Mouse (Mus musculus) retina, postnatal 1 day (tissue): ENCODE measurements around the gene Gm4969.

Experiments used
- DNase-seq: peaks from one replicate; pipeline ENCODE4 v3.0.0-alpha.2; 2012

The Gm4969 gene

DNA sequence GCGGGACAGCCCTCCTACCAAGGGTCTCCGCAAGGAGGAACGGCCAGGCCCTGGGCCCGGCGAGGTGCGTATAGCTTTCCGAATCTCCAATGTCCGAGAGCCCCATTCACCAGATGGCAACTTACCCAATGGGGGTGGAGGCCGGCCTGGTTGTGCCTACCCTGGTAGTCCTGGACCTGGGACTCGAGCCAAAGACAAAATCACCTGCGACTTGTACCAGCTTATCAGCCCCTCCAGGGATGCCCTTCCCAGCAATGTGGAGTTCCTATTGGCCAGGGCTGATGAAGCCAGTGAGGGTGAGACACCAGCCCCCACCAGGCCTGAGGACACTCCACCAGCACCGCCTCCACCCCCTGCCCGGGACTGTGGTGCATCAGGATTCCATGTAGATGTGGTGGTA lies 18.0 kb upstream of the Gm4969 start:
- no peak for DNase-seq

DNA sequence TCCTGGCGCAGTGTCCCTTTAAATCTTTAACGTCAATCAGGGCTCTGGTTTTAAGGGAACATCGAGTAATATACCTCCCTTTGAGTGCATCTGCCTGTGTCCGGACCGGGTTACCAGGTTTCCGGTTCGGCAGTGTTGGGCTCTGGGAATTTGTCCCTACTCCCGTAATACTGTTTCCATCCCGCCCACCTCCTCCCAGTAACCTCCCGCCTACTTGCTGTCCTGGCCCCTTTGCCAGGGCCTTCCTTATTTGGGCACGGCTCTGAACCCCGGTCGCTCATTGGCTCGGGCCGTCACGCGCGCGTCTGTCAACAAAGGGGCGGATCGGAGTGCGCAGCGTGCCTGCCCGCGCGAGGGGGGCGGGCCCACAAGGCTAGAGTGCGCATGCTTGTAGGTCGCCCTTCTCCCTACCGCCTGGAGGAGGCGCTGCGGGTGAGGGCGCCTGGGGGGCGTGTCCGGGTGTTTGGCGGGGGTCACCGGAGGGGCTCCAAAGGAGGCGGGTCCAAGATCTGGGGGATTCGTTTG lies 13.2 kb upstream of the Gm4969 start:
- peak; percentile 99 for DNase-seq

DNA sequence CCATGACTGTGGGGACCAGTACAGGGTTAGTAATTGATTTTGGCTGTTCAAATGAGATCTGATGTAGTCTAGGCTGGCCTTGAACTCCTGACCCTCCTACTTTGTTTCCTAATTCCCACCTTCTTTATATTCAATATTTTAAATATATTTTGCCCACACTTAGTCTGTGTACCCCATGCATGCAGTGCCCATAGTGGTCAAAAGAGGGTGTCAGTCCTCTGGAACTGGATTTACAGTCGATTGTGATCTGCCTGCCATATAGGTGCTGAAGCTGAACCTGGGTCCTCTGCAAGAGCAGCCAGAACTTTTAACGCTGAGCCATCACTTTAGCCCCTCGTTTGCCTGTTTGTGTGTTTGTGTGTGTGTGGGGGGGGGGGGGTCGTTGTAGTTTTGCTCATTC lies 12.5 kb upstream of the Gm4969 start:
- DNase-seq = peak; percentile 16

DNA sequence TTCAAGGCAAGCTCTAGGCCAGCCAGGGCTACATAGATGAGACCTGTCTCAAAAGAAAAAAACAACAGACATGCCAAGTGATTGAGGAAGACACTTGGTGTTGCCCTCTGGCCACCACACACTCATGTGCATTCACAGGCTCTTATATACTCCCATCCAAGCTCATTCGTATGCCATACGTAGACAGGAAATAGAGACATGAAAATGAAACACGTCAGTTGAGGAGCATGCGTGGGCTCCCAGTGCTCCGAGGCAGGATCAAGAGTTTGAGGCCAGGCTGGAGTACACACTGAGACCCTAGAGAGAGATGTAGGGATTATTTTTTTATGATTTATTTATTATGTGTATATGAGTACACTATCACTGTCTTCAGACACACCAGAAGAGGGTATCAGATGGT lies 11.2 kb upstream of the Gm4969 start:
- no peak for DNase-seq

DNA sequence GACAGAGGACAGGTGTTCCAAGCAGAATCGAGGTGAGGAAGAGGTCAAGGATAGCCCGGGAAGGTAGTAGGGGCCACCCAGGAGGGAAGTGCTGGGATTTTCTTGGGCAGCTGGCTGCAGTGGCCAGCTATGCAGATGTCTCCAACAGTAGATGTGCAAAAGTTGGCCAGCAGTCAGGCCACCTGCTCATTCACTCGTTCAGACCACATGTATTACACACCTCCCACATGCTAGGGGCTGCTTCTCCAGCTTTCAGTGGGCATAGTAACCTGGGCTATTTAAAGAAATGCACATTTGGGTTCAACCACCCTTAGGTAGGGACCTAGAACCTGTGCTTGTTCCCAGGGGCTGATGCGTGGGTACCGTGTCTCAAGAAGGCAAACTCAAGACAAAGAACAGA lies 9.6 kb upstream of the Gm4969 start:
- DNase-seq = no peak

DNA sequence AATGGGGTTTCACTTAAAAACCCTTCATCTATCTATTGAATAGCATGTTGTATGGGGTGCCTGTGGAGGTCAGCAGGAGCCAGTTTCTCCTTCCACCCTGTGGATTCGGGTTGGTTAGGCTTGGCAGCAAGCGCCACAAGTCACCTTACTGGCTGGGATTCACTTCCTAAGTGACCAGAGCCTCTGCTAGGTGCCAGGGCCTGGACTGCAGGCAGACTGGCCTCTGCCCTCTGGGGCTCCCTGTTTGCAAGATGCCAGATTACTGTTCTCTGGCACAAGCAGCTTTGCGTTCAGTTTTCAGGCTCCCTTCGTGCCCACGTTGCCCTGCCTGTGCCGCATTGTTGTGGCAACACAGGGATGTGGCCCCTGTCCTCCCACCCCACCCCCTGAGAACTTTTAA lies 6.5 kb upstream of the Gm4969 start:
- no peak for DNase-seq

DNA sequence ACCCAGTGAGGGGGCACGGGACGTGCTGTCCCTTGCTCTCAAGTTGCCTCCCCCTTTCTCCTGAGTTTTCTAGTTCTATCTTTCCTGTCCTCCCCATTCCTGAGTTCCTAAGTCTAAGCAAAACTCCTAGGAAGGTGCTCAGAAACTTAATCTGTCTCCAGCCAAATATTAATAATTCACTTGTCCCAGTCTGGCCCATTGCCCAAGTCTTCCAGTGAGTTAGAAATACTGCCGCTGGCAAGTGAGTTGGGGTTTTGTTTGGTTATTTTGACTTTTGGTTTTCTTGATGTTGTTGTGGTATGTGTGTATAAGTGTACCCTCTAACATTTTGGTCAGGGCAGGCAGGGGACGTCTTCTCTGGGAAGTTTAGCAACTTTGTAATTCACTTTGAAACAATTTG lies 3.5 kb upstream of the Gm4969 start:
- DNase-seq = no peak

DNA sequence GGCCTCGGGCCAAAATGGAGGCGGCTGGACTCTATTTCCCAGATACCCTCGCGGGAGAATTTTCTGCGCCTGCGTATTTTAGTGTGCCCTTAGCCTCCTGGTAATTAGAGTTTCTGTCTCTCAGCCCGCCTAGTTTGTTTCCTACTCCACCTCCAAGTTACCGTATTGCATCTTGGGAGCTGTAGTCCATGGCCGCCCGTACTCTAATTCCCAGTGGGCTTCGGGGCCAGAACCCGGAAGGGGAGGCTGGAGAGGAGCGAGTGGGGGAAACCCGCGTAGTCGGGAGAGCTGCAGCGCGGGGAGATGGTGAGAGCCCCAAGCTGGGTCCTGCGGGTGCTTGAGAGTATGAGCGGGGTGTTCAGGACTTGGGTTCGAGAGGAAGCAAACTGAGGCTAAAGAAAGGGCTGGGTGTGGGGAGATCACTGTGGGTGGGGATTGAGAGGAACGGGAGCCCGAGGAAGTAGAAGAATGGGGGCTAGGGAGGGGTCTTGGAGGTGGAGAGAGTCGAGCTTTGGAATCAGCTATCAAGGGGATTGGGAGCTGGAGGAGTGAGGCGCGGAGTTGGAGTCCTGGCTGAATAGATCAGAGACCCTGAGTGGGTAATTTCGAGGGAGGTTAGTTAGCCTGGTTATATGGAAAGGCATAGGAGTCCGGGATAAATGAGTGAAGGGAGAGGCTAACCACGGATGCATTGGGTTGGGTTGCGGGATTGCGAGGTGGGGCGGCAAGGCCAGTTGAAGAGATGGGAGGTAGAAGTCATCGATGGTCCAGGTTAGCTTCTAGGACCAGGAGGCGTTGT lies 1.7 kb upstream of the Gm4969 start, which contains the start of gene Fbxo46:
Fbxo46 (plus strand) TSS at position 229 of the 799 bp plus-strand sequence.
- DNase-seq = peak; percentile 99

DNA sequence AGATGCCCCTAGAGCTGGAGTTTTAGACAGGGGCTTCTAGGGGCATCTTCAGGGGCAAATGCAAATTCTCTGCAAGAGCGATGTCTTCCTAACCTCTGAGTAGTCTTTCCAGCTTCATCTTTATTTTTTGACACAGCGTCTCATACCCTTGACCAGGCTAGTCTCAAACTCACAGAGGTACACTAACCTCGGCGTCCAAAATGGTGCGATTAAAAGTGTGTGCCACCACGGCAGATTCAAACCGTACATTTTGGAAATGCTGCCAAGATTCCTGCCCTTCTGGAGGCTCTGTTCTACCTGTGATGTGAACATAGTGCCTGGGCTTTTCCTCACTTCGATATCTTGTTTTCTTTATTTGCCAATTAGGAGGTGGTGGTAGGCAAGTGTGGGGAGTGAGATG lies 915 bp upstream of the Gm4969 start:
- DNase-seq = no peak

DNA sequence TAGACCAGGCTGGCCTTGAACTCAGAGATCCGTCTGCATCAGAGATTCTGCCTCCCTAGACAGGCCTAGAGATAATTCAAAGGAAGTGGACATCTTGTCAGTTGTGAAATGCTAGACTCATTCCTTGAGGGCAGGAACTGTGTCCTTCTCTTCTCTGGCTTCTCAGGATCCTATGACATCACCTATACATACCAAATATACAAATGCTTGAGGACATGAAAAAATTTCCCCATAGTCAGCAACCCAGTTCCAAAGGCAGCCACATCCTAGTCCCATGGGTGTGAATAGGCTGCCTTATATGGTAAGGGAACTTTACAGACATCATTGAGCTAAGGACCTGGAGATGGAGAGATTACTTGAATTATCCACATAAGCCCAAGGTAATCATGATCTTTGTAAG lies 8.6 kb downstream of the Gm4969 start:
- no peak for DNase-seq

DNA sequence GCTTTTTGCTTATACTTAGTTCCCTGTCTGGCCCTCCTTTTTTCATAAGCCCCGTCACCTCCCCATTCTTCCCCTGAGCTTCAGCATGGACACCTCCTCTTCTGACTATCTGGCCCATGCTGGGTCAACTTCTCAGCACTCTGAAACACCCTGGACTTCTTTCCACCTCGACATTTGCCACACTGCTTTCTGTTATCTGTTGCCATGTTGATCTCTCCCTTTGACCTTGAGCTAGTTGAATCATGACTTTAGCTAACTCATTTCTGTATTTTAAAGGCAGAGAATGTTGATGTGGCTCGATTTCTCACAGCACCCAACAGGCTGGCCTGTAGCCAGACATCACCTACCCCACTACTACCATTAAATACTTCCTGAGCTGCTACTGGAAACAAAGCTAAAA lies 10.7 kb downstream of the Gm4969 start:
- DNase-seq = no peak

DNA sequence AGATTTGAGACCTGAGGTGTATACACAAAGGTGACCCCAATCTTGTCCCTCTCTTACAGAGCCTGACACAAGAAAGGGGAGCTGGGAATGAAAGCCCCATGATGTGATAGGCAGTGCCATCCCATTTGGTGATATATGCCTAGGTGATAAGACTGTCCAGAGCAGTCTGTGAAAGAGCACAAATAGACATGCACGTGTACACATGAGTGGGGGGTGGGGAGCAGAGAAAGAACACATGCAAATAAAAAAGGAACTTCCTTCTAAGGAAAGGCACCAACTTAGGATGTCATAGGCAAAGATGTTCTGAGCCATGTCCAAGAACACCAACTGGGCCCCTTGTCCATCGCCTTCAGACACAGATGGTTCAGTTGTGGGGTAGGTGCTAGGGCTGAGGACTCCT lies 13.7 kb downstream of the Gm4969 start:
- DNase-seq = no peak

DNA sequence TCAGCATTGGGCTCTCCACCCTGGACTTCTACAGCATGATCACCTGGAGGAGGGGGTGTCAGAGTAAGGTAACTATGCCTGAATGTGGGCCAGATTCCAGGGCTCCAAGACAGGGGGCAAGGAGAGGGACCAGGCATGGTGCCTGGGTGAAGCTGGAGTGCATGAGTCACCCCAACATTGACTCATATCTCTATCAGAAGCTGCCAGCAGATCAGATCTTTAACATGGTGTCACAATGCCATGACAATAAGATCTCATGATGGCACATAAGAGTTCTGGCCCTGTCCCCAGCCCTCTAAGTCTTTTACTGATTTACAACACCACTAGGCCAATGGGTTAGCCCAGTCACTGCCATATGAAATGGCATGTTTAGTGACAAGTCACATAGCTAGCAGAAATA lies 14.4 kb downstream of the Gm4969 start:
- no peak for DNase-seq

DNA sequence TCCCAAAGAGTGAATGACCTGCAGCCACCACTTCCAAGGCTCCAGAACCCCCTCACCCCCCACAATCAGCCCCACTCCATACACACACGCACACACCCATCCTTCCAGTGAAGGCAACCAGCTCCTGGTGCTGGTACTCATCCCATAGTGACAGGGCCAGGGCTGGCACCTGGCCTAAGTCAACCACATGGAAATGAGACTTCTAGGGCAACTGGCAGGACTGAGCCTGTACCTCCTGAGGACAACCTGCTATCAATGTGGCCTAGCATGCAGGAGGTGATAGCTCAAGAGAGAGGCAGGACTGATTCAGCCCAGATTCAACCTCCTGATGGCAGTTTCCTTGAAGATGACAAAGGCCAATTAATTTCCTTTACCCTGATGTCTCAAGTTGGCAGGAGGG lies 17.9 kb downstream of the Gm4969 start:
- DNase-seq = no peak

DNA sequence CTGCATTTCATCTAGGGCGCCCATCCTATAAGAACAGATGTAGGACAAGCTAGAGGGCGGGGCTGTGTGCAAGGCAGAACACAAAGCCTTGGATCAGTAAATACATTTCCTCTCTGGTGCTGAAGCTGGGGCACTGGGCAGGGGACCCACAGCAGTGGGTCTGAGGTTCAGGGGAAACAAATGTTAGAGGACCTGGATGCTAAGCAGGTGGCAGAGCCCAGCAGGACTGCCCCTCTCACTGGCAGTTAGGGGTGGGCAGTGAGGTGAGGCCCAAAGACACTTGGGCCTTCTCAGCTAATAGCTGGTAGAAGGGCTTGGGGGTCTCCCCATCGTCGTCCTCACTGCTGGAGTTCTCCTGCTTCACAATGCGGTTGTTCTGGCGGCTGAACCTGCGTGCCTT lies 19.4 kb downstream of the Gm4969 start:
- no peak for DNase-seq

DNA sequence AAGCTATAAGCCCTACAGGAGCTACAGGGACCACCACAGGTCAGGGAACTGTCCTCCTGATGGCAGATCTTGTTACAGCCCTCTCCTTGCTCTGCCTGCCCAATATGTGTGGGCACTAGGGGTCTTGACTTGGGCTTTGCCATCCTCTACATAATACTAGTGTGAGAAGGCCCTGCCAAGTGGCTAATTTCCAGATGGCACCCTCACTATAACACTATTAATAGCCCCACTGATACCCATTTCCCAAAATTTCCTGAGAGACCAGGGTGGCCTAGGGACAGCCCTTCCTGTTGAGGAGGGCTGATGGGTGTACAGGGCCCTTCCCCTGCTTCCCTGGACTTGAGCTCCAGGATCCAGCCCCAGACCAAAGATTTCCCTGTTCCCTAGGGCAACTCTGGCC lies 20.3 kb downstream of the Gm4969 start:
- no peak for DNase-seq

DNA sequence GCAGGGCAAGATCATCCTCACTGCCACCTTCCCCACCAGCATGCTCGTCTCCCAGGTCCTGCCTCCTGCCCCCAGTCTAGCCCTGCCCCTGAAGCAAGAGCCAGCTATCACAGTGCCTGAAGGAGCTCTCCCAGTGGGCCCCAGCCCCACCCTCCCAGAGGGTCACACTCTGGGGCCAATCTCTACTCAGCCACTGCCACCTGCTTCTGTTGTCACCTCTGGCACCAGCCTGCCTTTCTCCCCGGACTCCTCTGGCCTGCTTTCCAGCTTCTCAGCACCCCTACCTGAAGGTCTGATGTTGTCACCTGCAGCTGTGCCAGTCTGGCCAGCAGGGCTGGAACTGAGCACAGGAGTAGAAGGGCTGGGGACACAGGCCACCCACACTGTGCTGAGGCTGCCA lies 21.0 kb downstream of the Gm4969 start:
- DNase-seq = no peak

DNA sequence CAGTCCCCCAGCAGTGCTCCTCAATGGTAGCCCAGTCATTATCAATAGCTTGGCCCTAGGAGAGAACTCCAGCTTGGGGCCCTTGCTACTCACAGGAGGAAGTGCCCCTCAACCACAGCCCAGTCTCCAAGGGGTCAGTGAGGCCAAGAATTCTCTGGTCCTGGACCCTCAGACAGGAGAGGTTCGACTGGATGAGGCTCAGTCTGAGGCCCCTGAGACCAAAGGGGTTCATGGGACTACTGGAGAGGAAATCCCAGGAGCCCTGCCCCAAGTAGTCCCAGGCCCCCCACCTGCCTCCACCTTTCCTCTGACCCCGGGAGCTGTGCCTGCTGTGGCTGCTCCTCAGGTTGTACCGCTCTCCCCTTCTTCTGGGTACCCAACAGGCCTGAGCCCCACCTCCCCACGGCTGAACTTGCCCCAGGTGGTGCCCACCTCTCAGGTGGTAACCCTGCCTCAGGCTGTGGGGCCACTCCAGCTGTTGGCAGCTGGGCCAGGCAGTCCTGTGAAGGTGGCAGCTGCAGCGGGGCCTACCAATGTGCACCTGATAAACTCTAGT lies 21.7 kb downstream of the Gm4969 start:
- no peak for DNase-seq

DNA sequence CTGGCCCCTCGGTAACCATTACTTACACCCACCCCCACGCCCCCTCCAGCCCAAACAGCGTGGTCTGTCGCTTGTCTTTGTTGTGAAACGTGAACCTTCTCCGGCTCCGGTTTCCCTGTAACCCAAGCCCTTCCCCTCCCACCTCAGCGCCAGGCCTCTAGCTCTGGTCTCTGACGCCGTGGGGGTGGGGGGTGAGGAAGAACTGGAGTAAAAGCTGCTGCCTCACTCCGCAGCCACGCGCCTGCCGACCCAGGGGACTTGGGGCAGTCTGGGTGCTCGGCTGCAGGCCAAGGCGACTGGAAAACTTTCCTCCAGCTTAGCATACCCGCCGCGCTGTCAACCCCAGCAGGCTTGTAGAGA lies 22.4 kb downstream of the Gm4969 start:
- peak; percentile 75 for DNase-seq

DNA sequence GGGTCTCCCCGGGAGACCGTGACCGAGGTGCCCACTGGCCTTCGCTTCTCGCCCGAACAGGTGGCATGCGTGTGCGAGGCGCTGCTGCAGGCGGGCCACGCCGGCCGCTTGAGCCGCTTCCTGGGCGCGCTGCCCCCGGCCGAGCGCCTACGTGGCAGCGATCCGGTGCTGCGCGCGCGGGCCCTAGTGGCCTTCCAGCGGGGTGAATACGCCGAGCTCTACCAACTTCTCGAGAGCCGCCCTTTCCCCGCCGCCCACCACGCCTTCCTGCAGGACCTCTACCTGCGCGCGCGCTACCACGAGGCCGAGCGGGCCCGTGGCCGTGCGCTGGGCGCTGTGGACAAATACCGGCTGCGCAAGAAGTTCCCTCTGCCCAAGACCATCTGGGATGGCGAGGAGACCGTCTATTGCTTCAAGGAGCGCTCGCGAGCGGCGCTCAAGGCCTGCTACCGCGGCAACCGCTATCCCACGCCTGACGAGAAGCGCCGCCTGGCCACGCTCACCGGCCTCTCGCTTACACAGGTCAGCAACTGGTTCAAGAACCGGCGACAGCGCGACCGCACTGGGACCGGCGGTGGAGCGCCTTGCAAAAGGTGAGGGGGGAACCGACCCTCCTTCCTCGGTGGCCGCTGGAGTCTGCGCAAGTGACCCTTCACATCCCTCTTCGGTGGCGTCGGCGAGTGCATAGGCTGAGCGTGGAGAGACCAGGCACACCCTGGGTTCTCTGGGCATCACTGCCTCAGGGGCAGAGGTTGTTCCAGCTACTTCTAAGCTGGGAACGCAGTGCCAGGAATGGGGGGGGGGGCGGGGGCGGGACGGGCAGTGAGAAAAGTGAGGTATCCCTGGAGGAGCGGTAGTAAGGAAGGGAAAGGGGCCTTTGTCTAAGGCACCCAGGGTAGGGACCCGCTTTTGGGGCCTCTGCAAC lies 23.1 kb downstream of the Gm4969 start:
- DNase-seq = peak; percentile 66

DNA sequence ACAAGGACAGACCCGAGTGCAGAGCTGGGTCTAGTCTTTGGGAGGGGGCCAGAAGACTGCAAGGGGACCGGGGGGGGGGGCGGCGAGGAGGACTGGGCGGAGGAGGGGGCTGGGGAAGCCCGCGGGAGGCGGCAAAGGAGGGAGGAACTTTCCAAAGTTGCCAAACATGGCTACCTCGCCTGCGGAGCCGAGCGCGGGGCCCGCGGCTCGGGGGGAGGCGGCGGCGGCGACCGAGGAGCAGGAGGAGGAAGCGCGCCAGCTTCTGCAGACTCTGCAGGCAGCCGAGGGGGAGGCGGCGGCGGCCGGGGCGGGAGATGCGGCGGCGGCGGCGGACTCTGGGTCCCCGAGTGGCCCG lies 23.7 kb downstream of the Gm4969 start, which contains the start of gene Six5:
Six5 (plus strand) TSS at position 124 of the 355 bp plus-strand sequence.
- no peak for DNase-seq

DNA sequence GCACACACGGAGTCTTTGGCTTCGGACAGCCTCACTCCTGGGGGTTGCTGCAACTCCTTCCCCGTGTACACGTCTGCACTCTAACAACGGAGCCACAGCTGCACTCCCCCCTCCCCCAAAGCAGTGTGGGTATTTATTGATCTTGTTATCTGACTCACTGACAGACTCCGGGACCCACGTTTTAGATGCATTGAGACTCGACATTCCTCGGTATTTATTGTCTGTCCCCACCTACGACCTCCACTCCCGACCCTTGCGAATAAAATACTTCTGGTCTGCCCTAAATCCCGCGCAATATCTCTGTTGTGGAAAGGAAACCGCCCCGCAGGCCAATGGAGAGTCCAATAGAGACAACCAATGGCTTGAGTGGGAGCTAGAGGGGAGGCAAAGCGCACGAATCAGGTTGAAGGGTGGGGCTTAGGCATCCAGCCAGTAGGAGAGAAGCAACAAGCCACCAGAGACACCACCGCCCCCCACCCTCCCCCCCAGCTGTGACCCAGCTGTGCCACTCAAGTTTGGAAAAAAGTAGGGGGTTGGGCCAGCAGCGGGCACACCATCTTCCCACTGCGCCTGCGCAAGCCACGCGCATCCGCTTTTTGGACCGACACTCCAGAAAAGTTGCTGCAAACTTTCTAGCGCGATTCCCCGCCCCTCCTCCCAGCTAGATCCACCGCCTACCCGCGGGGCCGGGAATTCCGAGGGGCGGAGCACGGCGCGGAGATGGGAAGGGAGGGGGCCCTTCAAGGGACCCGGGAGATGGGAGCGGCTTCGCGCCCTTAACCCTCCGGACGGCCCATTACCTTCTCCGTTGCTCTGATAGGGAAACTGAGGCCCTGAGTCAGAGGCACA lies 24.4 kb downstream of the Gm4969 start:
- peak; percentile 98 for DNase-seq

DNA sequence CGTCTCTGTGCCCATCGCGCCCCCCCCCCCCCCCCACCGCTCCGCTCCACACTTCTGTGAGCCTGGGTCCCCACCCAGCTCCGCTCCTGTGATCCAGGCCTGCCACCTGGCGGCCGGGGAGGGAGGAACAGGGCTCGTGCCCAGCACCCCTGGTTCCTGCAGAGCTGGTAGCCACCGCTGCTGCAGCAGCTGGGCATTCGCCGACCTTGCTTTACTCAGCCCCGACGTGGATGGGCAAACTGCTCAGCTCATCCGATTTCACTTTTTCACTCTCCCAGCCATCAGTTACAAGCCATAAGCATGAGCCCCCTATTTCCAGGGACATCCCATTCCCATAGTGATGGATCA lies 25.0 kb downstream of the Gm4969 start:
- peak; percentile 89 for DNase-seq
